Mouse (Mus musculus) lung, postnatal 0 days (tissue): ENCODE measurements at regions not wholly inside any gene's neighbourhood (a gene's known extent, or its start where the extent isn't known, plus 50 kb on each side); places are given as distances from the start of the nearest gene placed in this dataset.

ENCODE experiments used
- CTCF ChIP-seq: IDR thresholded peaks from 2 replicates; pipeline ENCODE4 v1.5.1; 2016; ENCODE audit warnings: antibody characterized with exemption, mild to moderate bottlenecking
- EP300 ChIP-seq: IDR thresholded peaks from 2 replicates; pipeline ENCODE4 v1.6.1; 2016; ENCODE audit warnings: antibody characterized with exemption, mild to moderate bottlenecking, control low read depth

- peak; percentile 40 for TF ChIP-seq CTCF
- no peak for TF ChIP-seq EP300
Measured at GRCm38 (mm10) chr17:16926200-16926599, 137.7 kb upstream of the Zfp960 start.
